Mouse (Mus musculus) limb, embryonic 14.5 days (tissue): ENCODE measurements around the gene Edem2. TPM values are rescaled to one million over a fixed set of nuclear protein-coding genes. Genes with fewer than 3 reads are reported as not detected.

Experiments used
- ATAC-seq: fragments of 200-750 bp; cut with Nextera tagmentation; 2 replicates; pipeline ENCODE4 v1.8.0; 2017; ENCODE audit warnings: low read depth, moderate number of reproducible peaks, moderate TSS enrichment; ENCODE audit not compliant: low FRiP score
- DNase-seq: peaks from one replicate; pipeline ENCODE4 v3.0.0-alpha.2; 2015; ENCODE audit warnings: low spot score
- H3K27ac ChIP-seq: fragments of 300-500 bp; sonication (generic); replicated peaks from 2 replicates; pipeline ENCODE4 v1.5.1; 2014; ENCODE audit warnings: low read depth, mild to moderate bottlenecking, low read length, moderate library complexity, mixed read lengths
- H3K27me3 ChIP-seq: fragments of 300-500 bp; sonication (generic); 2 replicates; pipeline ENCODE4 v1.6.1; 2014; ENCODE audit warnings: low read length, mixed read lengths; ENCODE audit not compliant: control insufficient read depth, insufficient read depth
- H3K36me3 ChIP-seq: fragments of 300-500 bp; sonication (generic); 2 replicates; pipeline ENCODE4 v1.6.1; 2014; ENCODE audit warnings: mild to moderate bottlenecking, low read length, moderate library complexity, mixed read lengths; ENCODE audit not compliant: control insufficient read depth, insufficient read depth
- H3K4me1 ChIP-seq: fragments of 300-500 bp; sonication (generic); 2 replicates; pipeline ENCODE4 v1.6.1; 2014; ENCODE audit warnings: antibody characterized with exemption, low read length, mixed read lengths; ENCODE audit not compliant: control insufficient read depth, insufficient read depth
- H3K4me2 ChIP-seq: fragments of 300-500 bp; sonication (generic); replicated peaks from 2 replicates; pipeline ENCODE4 v1.6.1; 2014; ENCODE audit warnings: low read depth, mild to moderate bottlenecking, low read length, moderate library complexity; ENCODE audit not compliant: severe bottlenecking
- H3K4me3 ChIP-seq: fragments of 300-500 bp; sonication (generic); replicated peaks from 2 replicates; pipeline ENCODE4 v1.5.1; 2014; ENCODE audit warnings: low read length
- H3K9ac ChIP-seq: fragments of 300-500 bp; sonication (generic); 2 replicates; pipeline ENCODE4 v1.6.1; 2014; ENCODE audit warnings: mild to moderate bottlenecking, low read depth, low read length, moderate library complexity; ENCODE audit not compliant: severe bottlenecking
- H3K9me3 ChIP-seq: fragments of 300-500 bp; sonication (generic); 2 replicates; pipeline ENCODE4 v1.6.1; 2016; ENCODE audit warnings: low read length; ENCODE audit not compliant: control insufficient read depth
- POLR2A ChIP-seq: fragments of 200-500 bp; IDR thresholded peaks from 2 replicates; pipeline ENCODE4 v1.8.0; 2012; ENCODE audit warnings: inconsistent platforms, mild to moderate bottlenecking, moderate library complexity, borderline replicate concordance; ENCODE audit not compliant: insufficient read depth, insufficient read length; ENCODE audit errors: extremely low read depth
- WGBS: fragments of 180-500 bp; shearing (Covaris S2); extraction: QIAGEN DNeasy Blood & Tissue Kit; methylation state at CpG from one replicate; pipeline ENCODE4 v1.1.7; 2014; 5-methylcytosine and 5-hydroxymethylcytosine counted together
- polyA plus RNA-seq, 2 experiments: library from polyadenylated mRNA; depleted of rRNA in 1 of 2; stranded (reverse) in 1 of 2; unstranded in 1 of 2; fragments of >200 nt; fragmentation: Nextera tagmentation in 1 of 2; extraction: Ambion mirVana in 1 of 2; gene quantifications; 2 replicates each; pipeline versions ENCODE4 v1.2.1 to v1.2.3; 2012 to 2014

Gene Edem2
- polyA plus RNA-seq, 2 experiments: 35.0 to 36.1 TPM

DNA sequence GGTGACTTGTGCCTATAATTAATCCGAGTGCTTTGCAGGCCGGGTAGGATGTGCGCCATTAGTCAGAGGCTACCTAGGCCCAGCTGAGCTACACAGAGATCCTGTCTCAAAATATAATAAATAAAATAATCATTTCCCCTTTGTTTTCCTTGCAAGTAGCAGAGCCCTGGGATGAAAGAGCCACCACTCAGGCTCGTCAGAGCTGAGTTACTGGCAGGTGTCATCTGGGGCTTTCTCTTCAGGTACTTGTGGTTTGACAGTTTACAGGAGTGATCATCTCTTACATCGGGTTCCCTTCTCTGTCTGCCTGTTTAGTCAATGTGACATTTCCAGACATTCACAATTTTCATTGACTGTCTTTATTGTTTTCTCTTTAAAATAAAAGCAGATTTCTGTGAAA, 42.7 kb downstream of the Edem2 start:
- WGBS: 87% methylated on average over 5 of the region's 5 CpGs
- H3K4me1 ChIP-seq: peaks cover 14% of the 10 kb centered on the region
- no peak for TF ChIP-seq POLR2A

GRCm38 (mm10) chr2:155683821-155684220, 45.5 kb downstream of the Edem2 start:
- H3K36me3 ChIP-seq: peaks cover 29% of the 10 kb centered on the region
- H3K4me2 ChIP-seq: no peak overlapping the region
- TF ChIP-seq POLR2A: no peak
- H3K9me3 ChIP-seq: no peaks in the 10 kb centered on the region
- ATAC-seq (no peak), DNase-seq (no peak)
- no peak overlapping the region for H3K9ac ChIP-seq
- no peak overlapping the region for H3K4me3 ChIP-seq
- WGBS: 95% methylated on average over 5 of the region's 5 CpGs
- no peak overlapping the region for H3K27ac ChIP-seq
- H3K4me1 ChIP-seq: no peaks in the 10 kb centered on the region; the same call in 1 of the 2 replicates
- H3K27me3 ChIP-seq: no peaks in the 10 kb centered on the region

More for the DNA sequence above, 42.7 kb downstream of the Edem2 start:
- H3K36me3 ChIP-seq: peaks cover 27% of the 10 kb centered on the region
- no peaks in the 10 kb centered on the region for H3K9me3 ChIP-seq
- H3K4me3 ChIP-seq: no peak overlapping the region
- DNase-seq (no peak), ATAC-seq (no peak)
- no peak overlapping the region for H3K4me2 ChIP-seq
- H3K9ac ChIP-seq: no peak overlapping the region
- H3K27ac ChIP-seq: no peak overlapping the region
- no peaks in the 10 kb centered on the region for H3K27me3 ChIP-seq

DNA sequence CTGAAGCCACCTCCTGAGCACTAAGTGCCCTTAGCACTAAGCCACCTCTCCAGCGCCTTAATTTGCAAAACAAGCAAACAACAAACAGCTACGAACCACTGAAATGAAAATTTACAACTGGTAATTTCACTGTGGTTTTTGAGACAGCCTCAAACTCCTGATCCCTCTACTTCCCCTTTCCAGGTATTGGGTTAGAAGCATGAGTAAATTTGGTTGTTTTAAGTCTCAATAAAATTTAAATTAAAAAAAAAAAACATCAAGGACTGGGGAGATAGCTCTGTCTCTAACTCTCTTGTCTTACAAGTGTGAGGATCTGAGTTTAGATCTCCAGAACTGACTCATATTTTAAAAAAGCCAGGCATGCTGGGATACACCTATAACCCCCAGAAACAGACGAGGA, 46.1 kb downstream of the Edem2 start:
- Histone ChIP-seq H3K4me1 (no peaks in the 10 kb centered on the region; the same call in 1 of the 2 replicates), H3K27ac (no peak overlapping the region), H3K9me3 (no peaks in the 10 kb centered on the region), H3K27me3 (no peaks in the 10 kb centered on the region), H3K36me3 (peaks cover 29% of the 10 kb centered on the region), H3K4me2 (no peak overlapping the region), H3K9ac (no peak overlapping the region), H3K4me3 (no peak overlapping the region)
- 55% methylated on average over 3 of the region's 3 CpGs for WGBS
- DNase-seq: no peak
- no peak for ATAC-seq
- no peak for TF ChIP-seq POLR2A

DNA sequence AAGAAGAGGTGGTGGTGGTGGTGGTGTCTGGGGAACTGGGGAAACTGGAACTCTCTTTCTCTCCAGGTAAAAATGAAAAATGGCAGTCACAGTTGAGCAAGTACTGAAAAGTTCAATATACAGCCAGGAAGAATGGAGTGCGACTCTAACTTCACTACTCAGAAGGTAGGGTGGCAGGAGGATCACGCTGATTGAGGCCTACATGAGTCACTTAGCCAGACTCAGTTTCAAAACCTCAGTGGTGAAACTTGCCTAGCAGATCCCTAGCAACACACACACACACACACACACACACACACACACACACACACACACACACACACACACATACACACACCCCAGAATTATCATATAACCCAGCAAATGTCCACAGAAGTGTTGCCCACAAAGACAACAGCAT, 47.4 kb downstream of the Edem2 start:
- TF ChIP-seq POLR2A: no peak

DNA sequence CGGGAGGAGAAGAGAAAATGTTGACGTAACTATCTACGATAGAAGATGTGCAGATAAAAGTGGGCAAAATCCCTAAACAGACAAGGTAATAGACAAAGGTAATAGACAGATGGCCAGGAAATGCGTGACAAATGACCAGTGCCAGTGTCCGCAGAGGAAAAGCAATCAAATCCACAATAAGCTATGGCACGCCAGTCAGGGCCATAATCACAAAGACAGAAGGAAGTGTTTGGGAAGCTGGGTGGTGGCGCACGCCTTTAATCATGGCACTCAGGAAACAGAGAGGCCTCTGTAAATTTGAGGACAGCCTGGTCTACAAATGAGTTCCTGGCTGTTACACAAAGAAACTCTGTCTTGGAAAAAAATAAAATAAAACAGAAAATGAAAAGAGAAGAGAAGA, 48.1 kb downstream of the Edem2 start:
- Histone ChIP-seq H3K4me2 (no peak overlapping the region), H3K9ac (no peak overlapping the region), H3K36me3 (peaks cover 16% of the 10 kb centered on the region; the same call in 1 of the 2 replicates), H3K9me3 (no peaks in the 10 kb centered on the region), H3K27ac (no peak overlapping the region), H3K4me1 (no peaks in the 10 kb centered on the region; the same call in 1 of the 2 replicates), H3K4me3 (no peak overlapping the region), H3K27me3 (no peaks in the 10 kb centered on the region)
- DNase-seq (no peak), ATAC-seq (no peak)
- TF ChIP-seq POLR2A: no peak
- WGBS: 71% methylated on average over 8 of the region's 8 CpGs

More for the DNA sequence above, 47.4 kb downstream of the Edem2 start:
- ATAC-seq (no peak), DNase-seq (no peak)
- no peak overlapping the region for H3K4me3 ChIP-seq
- H3K9ac ChIP-seq: no peak overlapping the region
- WGBS: 86% methylated on average over 2 of the region's 2 CpGs
- no peaks in the 10 kb centered on the region for H3K27me3 ChIP-seq
- H3K4me1 ChIP-seq: no peaks in the 10 kb centered on the region; the same call in 1 of the 2 replicates
- peaks cover 21% of the 10 kb centered on the region for H3K36me3 ChIP-seq
- H3K9me3 ChIP-seq: no peaks in the 10 kb centered on the region
- no peak overlapping the region for H3K27ac ChIP-seq
- H3K4me2 ChIP-seq: no peak overlapping the region

GRCm38 (mm10) chr2:155680591-155680990, 48.7 kb downstream of the Edem2 start:
- H3K4me3 ChIP-seq: no peak overlapping the region
- H3K9ac ChIP-seq: no peak overlapping the region
- no peaks in the 10 kb centered on the region; the same call in 1 of the 2 replicates for H3K4me1 ChIP-seq
- no peaks in the 10 kb centered on the region for H3K9me3 ChIP-seq
- no peak for TF ChIP-seq POLR2A
- peaks cover 11% of the 10 kb centered on the region; the same call in 1 of the 2 replicates for H3K36me3 ChIP-seq
- 69% methylated on average over 5 of the region's 5 CpGs for WGBS
- DNase-seq: no peak
- no peak overlapping the region for H3K4me2 ChIP-seq
- no peaks in the 10 kb centered on the region for H3K27me3 ChIP-seq
- ATAC-seq: no peak
- H3K27ac ChIP-seq: no peak overlapping the region
